Mouse (Mus musculus): ENCODE measurements around the gene Kin.

The Kin gene

GRCm38 (mm10) chr2:10108535-10109189 lies 28.3 kb downstream of the Kin start:
- no peak for DNase-seq (ENCODE audit: low spot score in 2 of 2)

- DNase-seq (ENCODE audit: low spot score in 2 of 2), result no peak
Observed at GRCm38 (mm10) chr2:10118751-10119150, 38.4 kb downstream of the Kin start.

- no peak for DNase-seq (ENCODE audit: low spot score in 2 of 2)
Observed at GRCm38 (mm10) chr2:10119276-10119675, 38.9 kb downstream of the Kin start.

DNA sequence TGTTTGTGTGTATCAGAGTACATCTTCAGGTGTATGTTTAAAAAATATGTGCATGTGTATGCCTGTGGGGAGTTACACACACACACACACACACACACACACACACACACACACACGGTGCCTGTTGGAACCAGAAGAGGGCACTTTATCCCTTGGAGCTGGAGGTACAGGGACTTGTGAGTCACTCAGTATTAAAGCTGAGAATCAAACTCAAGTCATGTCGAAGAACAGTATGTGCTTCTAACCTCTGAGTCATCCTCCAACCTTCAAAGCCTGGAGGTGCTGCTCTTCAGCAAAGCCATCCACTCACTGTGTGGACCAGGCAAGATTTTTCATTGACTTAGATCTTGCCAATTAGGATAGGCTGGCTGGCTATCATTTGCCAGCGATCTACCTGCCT lies 41.4 kb downstream of the Kin start:
- no peak for DNase-seq (ENCODE audit: low spot score in 2 of 2)

GRCm38 (mm10) chr2:10126122-10126521 lies 45.7 kb downstream of the Kin start:
- no peak for DNase-seq (ENCODE audit: low spot score in 2 of 2)

- no peak for DNase-seq (ENCODE audit: low spot score in 2 of 2)
Observed at GRCm38 (mm10) chr2:10127471-10127870, 47.1 kb downstream of the Kin start.

GRCm38 (mm10) chr2:10128571-10128970 lies 48.2 kb downstream of the Kin start:
- DNase-seq (ENCODE audit: low spot score in 2 of 2), result no peak

DNA sequence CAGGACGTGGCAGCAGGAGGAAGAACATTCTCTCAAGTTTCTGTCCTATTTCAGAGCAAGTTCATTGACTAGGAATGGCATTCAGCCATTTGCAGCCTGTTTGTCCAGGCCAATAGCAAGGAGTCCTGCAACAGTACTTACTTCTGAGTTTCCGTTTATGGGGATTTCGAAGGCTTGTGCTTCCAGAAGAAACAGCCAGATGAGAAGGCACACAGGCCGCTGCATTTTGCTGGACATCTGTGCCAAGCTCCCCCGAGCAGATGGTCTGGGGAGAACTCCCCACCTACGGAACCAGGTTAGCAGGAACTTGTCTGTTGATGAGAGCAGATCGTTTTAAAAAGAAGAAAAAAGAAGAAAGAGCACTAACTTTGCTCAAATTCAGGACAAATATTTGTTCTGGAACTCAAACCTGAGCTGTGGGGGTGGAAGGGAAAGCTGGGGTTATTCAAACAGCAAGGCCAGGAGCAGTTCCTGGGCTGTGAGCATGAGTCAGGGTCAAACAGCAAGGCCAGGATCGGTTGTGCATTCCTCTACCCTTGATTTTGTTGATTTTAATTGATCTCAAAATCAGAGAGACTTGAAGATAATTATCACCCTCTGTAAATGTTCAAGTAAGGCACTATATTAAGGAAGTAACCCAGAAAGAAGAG lies 50.1 kb downstream of the Kin start:
- no peak for DNase-seq (ENCODE audit: low spot score in 2 of 2)

DNA sequence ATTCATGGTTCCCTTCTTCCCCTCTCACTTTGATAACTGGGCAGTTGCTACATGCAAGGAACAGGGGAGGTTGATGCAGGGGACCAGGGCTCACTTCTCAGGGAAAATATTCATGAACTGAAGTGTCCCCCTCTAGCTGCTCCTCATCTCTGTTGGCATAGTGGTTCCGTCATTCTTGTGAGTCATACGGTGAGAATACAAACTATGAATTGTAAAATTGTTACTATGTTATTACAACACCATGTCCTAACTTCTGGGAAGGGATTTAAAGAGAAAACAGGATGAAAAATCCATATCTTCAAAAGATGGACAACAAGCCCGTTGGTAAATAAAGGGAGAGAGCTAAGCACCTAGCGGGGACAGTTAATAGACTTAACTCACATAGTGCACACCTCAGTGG lies 50.9 kb downstream of the Kin start, which contains the start of gene Itih2:
Gene Itih2, minus strand, starts transcription at position 101 of the 400 bp plus-strand sequence.
- DNase-seq (ENCODE audit: low spot score in 2 of 2), result no peak

DNA sequence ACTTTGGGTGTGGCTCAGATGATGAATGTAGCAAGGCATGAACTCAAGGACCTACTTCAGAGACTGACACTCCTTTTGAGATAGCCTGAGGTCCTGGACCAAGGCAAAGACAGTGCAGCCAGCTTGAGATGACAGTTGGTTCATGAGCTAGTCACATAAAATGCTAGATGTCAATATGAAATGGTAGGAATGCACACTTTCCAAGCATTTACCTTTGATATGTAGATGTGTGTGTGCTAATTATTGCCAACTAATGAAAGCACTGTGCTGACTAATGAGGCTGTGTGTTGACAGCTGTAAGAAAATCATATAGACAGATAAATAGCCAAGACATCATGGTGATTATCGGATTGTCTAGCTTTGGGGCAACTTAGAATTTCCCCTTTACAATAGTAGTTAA lies 51.7 kb downstream of the Kin start:
- no peak for DNase-seq (ENCODE audit: low spot score in 2 of 2)

DNA sequence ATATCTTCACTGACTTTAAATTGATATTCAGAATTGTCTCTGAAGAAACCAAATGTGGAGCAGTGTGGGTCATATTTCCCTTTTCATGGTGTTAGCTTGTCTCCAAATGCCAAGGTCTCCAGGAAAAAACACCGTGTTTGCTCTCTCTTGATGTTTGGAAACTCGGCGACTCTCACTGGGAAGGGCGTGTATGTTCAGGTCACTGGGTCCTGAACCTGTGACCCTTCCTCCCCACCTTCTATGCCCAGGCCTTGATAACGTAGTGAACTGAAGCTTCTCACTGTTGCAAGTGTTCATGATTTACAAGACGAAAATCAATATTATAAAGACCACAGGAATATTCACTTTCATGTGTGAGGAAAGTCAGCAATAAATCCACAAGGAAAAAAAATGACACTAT lies 53.5 kb downstream of the Kin start:
- no peak for DNase-seq (ENCODE audit: low spot score in 2 of 2)

DNA sequence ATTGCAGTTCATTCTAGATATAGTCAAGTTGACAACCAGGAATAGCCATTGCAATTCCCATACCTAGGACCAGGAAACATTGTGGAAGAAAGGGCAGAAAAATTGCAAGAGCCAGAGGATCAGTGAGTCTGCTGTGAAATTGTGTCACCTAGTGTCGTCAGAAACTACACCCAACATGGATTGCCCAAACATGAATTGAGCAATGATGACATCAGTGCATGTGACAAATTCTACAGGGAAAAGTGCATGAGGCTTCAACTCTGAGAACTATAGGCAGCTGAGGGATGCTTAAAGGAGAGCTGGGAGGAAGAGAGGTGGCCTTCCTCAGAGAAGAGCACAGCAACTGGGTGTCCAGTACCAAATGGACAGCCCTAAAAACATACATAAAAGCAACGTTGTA lies 56.9 kb downstream of the Kin start:
- DNase-seq (ENCODE audit: low spot score in 2 of 2), result no peak

GRCm38 (mm10) chr2:10140456-10140855 lies 60.1 kb downstream of the Kin start:
- DNase-seq (ENCODE audit: low spot score in 2 of 2), result no peak

Measured in spleen, postnatal 14 days (tissue).